Mouse (Mus musculus) kidney, embryonic 16.5 days (tissue): ENCODE results near the gene Olfr70. TPM values are rescaled to one million over a fixed set of nuclear protein-coding genes. Genes with fewer than 3 reads are reported as not detected.

Experiments used
- ATAC-seq: fragments of 200-750 bp; cut with Nextera tagmentation; 2 replicates; pipeline ENCODE4 v1.8.0; 2017; ENCODE audit warnings: moderate TSS enrichment; ENCODE audit not compliant: low FRiP score, low TSS enrichment
- H3K27ac ChIP-seq: fragments of 300-500 bp; sonication (generic); 2 replicates; pipeline ENCODE4 v1.5.1; 2014; ENCODE audit warnings: low read length
- H3K27me3 ChIP-seq: fragments of 300-500 bp; sonication (generic); 2 replicates; pipeline ENCODE4 v1.6.1; 2014; ENCODE audit warnings: low read length, control low read depth, mixed read lengths; ENCODE audit not compliant: insufficient read depth
- H3K36me3 ChIP-seq: fragments of 300-500 bp; sonication (generic); 2 replicates; pipeline ENCODE4 v1.6.1; 2014; ENCODE audit warnings: low read length, control low read depth, mixed read lengths; ENCODE audit not compliant: insufficient read depth
- H3K4me1 ChIP-seq: fragments of 300-500 bp; sonication (generic); 2 replicates; pipeline ENCODE4 v1.6.1; 2014; ENCODE audit warnings: low read length, control low read depth, mixed read lengths; ENCODE audit not compliant: insufficient read depth
- H3K4me2 ChIP-seq: fragments of 300-500 bp; sonication (generic); replicated peaks from 2 replicates; pipeline ENCODE4 v1.6.1; 2014; ENCODE audit warnings: low read depth, low read length
- H3K4me3 ChIP-seq: fragments of 300-500 bp; sonication (generic); 2 replicates; pipeline ENCODE4 v1.5.1; 2014; ENCODE audit warnings: mild to moderate bottlenecking, low read length
- H3K9ac ChIP-seq: fragments of 300-500 bp; sonication (generic); replicated peaks from 2 replicates; pipeline ENCODE4 v1.6.1; 2014; ENCODE audit warnings: low read length
- H3K9me3 ChIP-seq: fragments of 300-500 bp; sonication (generic); 2 replicates; pipeline ENCODE4 v1.6.1; 2016; ENCODE audit warnings: low read length, control low read depth
- WGBS: fragments of 180-500 bp; shearing (Covaris S2); extraction: QIAGEN DNeasy Blood & Tissue Kit; methylation state at CpG from one replicate; pipeline ENCODE4 v1.1.7; 2014; 5-methylcytosine and 5-hydroxymethylcytosine counted together
- polyA plus RNA-seq: library from polyadenylated mRNA; unstranded; fragments of >200 nt; fragmentation: Nextera tagmentation; extraction: Ambion mirVana; gene quantifications from 2 replicates; pipeline ENCODE4 v1.2.1, GENCODE M21; 2015

Gene Olfr70
- polyA plus RNA-seq, 1 experiment from 2014 or later = not detected

DNA sequence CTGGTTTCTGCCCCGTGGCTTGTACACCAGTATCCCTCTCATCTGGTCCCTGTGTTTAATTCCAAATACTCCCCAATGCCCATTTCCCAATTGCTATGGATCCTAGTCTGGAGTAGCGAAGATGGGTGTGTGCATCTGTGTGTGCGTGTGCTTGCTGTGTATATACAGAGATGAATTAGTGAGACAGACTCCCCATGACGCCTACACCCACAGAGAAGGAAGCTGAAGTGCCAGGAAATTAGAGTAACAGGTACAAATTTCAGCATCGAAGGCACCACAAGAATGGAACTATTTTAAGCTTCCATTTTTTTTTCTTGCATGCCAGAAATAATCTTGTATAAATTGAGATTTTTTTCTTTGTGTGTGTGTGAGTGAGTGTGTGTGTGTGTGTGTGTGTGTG, 9.6 kb downstream of the Olfr70 start:
- ATAC-seq = no peak
- Histone ChIP-seq H3K27me3 (no peaks in the 10 kb centered on the region), H3K27ac (no peak overlapping the region), H3K9ac (no peak overlapping the region), H3K4me3 (no peak overlapping the region), H3K36me3 (no peaks in the 10 kb centered on the region), H3K4me2 (no peak overlapping the region), H3K4me1 (peaks cover 6% of the 10 kb centered on the region), H3K9me3 (no peaks in the 10 kb centered on the region)
- WGBS = 80% methylated on average over 5 of the region's 5 CpGs

DNA sequence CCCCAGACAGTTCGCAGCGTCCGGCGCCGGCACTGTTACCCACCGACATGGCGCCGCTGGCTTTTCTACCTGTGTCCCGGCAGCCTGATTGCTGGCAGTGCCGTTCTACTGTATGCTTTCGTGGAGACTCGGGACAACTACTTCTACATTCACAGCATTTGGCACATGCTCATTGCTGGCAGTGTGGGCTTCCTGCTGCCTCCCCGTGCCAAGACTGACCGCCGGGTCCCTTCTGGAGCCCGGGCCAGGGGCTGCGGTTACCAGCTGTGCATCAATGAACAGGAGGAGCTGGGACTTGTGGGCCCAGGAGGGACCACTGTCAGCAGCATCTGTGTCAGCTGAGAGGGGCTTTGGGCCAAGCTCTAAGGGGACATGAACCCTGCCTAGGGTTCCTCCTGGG, 10.6 kb downstream of the Olfr70 start:
- Histone ChIP-seq H3K4me2 (no peak overlapping the region), H3K27ac (no peak overlapping the region), H3K27me3 (no peaks in the 10 kb centered on the region), H3K36me3 (0 out of 2 replicates have a peak, but pooled peaks cover 4% of the 10 kb centered on the region), H3K9ac (no peak overlapping the region), H3K4me1 (peaks cover under 1% of the 10 kb centered on the region; the same call in 1 of the 2 replicates), H3K9me3 (no peaks in the 10 kb centered on the region), H3K4me3 (no peak overlapping the region)
- 93% methylated on average over 17 of the region's 17 CpGs for WGBS
- ATAC-seq = no peak

GRCm38 (mm10) chr4:43679416-43680043, 21.1 kb downstream of the Olfr70 start:
- no peaks in the 10 kb centered on the region for H3K4me1 ChIP-seq
- WGBS = 82% methylated on average over 7 of the region's 7 CpGs
- H3K27me3 ChIP-seq = no peaks in the 10 kb centered on the region
- no peaks in the 10 kb centered on the region for H3K9me3 ChIP-seq
- no peak overlapping the region for H3K27ac ChIP-seq
- H3K36me3 ChIP-seq = no peaks in the 10 kb centered on the region; the same call in 1 of the 2 replicates
- H3K4me2 ChIP-seq = no peak overlapping the region
- no peak overlapping the region for H3K4me3 ChIP-seq
- no peak overlapping the region for H3K9ac ChIP-seq
- no peak for ATAC-seq

GRCm38 (mm10) chr4:43678541-43678940, 22.1 kb downstream of the Olfr70 start:
- ATAC-seq = no peak
- Histone ChIP-seq H3K27me3 (no peaks in the 10 kb centered on the region), H3K4me1 (no peaks in the 10 kb centered on the region), H3K4me3 (no peak overlapping the region), H3K9ac (no peak overlapping the region), H3K4me2 (no peak overlapping the region), H3K9me3 (no peaks in the 10 kb centered on the region), H3K27ac (no peak overlapping the region), H3K36me3 (no peaks in the 10 kb centered on the region; the same call in 1 of the 2 replicates)
- 89% methylated on average over 6 of the region's 6 CpGs for WGBS

DNA sequence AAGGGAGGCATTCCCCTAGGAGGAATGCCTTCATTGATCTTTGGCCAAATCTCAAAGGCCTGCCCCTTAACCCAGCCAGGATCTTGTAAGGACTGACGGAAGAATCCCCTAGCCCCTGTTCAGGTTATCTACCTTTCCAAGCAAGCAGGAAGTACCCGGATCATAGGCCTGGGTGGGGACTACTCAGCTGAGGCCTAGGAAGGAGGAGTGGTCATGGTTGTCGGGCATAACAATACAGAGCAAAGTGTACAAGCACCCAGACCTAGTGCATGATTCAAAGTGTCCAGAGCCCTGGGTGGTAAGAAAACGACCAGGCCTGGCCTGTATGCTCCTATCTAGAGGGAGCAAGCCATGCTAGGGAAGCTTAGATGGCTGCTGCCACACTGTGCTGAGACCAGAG, 25.0 kb downstream of the Olfr70 start:
- Histone ChIP-seq H3K27ac (no peak overlapping the region), H3K4me2 (no peak overlapping the region), H3K9ac (no peak overlapping the region), H3K36me3 (no peaks in the 10 kb centered on the region), H3K4me1 (peaks cover 4% of the 10 kb centered on the region; the same call in 1 of the 2 replicates), H3K27me3 (no peaks in the 10 kb centered on the region), H3K9me3 (no peaks in the 10 kb centered on the region), H3K4me3 (no peak overlapping the region)
- WGBS = 63% methylated on average over 4 of the region's 4 CpGs
- no peak for ATAC-seq

DNA sequence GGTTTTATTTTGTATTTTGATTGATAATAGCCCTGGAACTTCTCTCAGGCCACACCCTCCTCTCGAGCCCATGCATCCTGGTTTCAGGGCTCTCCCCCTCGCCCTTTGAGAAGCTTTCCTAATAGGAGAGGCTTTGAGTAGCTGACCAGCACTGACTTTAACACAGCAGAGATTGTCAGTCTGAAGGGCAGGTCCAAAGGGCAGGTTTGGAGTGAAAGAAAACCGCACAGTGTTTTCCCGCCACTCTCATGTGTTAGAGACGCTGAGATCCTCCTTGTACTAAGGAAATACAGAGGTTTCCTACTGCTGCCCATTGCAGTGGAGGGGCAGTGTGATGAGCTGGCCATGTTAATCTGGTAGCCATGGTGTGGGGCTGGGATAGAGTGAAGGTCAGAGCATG, 25.6 kb downstream of the Olfr70 start:
- no peak overlapping the region for H3K4me3 ChIP-seq
- H3K9me3 ChIP-seq = no peaks in the 10 kb centered on the region
- no peak overlapping the region for H3K4me2 ChIP-seq
- WGBS = 70% methylated on average over 5 of the region's 5 CpGs
- H3K9ac ChIP-seq = no peak overlapping the region
- no peaks in the 10 kb centered on the region for H3K36me3 ChIP-seq
- peaks cover 5% of the 10 kb centered on the region; the same call in 1 of the 2 replicates for H3K4me1 ChIP-seq
- no peak for ATAC-seq
- no peaks in the 10 kb centered on the region for H3K27me3 ChIP-seq
- H3K27ac ChIP-seq = no peak overlapping the region

GRCm38 (mm10) chr4:43673703-43674102, 26.9 kb downstream of the Olfr70 start:
- no peak overlapping the region for H3K9ac ChIP-seq
- H3K4me2 ChIP-seq = no peak overlapping the region
- no peak for ATAC-seq
- no peak overlapping the region for H3K4me3 ChIP-seq
- no peaks in the 10 kb centered on the region for H3K27me3 ChIP-seq
- 71% methylated on average over 8 of the region's 8 CpGs for WGBS
- H3K9me3 ChIP-seq = no peaks in the 10 kb centered on the region
- peaks cover 12% of the 10 kb centered on the region; the same call in 1 of the 2 replicates for H3K4me1 ChIP-seq
- H3K36me3 ChIP-seq = no peaks in the 10 kb centered on the region
- no peak overlapping the region for H3K27ac ChIP-seq

GRCm38 (mm10) chr4:43672070-43672469, 28.5 kb downstream of the Olfr70 start:
- Histone ChIP-seq H3K4me1 (peaks cover 16% of the 10 kb centered on the region; the same call in 1 of the 2 replicates), H3K9me3 (no peaks in the 10 kb centered on the region), H3K9ac (no peak overlapping the region), H3K36me3 (no peaks in the 10 kb centered on the region), H3K4me3 (no peak overlapping the region), H3K27ac (no peak overlapping the region), H3K4me2 (no peak overlapping the region), H3K27me3 (no peaks in the 10 kb centered on the region)
- 5% methylated on average over 2 of the region's 2 CpGs for WGBS
- peak; percentile 20; the same call in 1 of the 2 replicates for ATAC-seq

GRCm38 (mm10) chr4:43669428-43669794, 31.2 kb downstream of the Olfr70 start:
- Histone ChIP-seq H3K27me3 (peaks cover 18% of the 10 kb centered on the region), H3K27ac (peak overlapping the region; percentile 68; the same call in 1 of the 2 replicates), H3K36me3 (no peaks in the 10 kb centered on the region), H3K4me2 (peak overlapping the region; percentile 80), H3K4me3 (peak overlapping the region; percentile 85), H3K9ac (peak overlapping the region; percentile 86), H3K4me1 (peaks cover 16% of the 10 kb centered on the region; the same call in 1 of the 2 replicates), H3K9me3 (no peaks in the 10 kb centered on the region)
- peak; percentile 86 for ATAC-seq
- under 1% methylated on average over 22 of the region's 25 CpGs for WGBS

DNA sequence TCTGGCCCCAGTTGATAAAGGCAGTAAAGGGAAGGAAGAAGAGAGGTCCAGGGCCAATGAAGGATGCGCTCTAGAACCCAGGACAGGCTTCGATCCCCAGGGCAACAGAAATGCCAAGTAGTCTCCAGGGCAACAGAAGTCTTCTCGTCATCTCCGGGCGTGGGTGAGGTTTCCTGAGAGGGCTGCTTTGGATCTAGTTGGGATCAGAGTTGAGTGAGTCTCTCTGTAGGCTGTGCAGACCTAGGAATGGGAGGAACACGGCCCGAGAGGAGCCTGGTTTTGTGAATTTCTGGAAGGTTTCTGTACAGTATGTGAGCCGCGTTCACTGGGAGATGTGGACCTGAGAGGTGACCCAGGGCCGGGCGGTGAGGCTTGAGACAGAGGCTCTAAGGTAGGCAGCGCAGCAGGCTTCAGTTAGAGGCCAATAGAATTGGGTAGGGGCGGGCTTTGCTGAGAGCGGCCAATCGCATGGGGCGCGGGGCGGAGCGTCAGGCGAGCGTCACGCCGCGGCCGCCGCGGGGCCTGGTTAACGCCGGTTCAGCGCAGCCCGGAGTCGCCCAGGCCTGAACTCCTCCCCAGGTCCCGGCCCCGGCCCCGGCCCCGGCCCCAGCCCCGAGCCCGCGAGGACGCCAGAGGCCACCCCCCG, 31.7 kb downstream of the Olfr70 start, which contains the start of the genes Tmem8b and Fam221b:
Gene Tmem8b (plus strand): TSS at position 190 of the 646 bp plus-strand sequence.
Gene Fam221b (minus strand): TSS at position 364 of the 646 bp plus-strand sequence.
- peak within 1 kb of the TSS; percentile 68; the same call in 1 of the 2 replicates for H3K27ac ChIP-seq

More for the DNA sequence above, 31.7 kb downstream of the Olfr70 start, which contains the start of the genes Tmem8b and Fam221b:
- under 1% methylated on average over 34 of the region's 41 CpGs for whole genome bisulfite sequencing
- Histone ChIP-seq H3K4me1 (peaks cover 16% of the 10 kb centered on the region; the same call in 1 of the 2 replicates), H3K4me2 (peak within 1 kb of the TSS; percentile 80), H3K27me3 (peaks cover 18% of the 10 kb centered on the region), H3K36me3 (no peaks in the 10 kb centered on the region), H3K9me3 (no peaks in the 10 kb centered on the region), H3K9ac (peak within 1 kb of the TSS; percentile 86), H3K4me3 (peak within 1 kb of the TSS; percentile 85)
- ATAC-seq = peak; percentile 95
